Mouse (Mus musculus) ES-E14 (cell line): ENCODE measurements around the gene Robo1. TPM values are rescaled to one million over a fixed set of nuclear protein-coding genes. Genes with fewer than 3 reads are reported as not detected.

Experiments used
- DNase-seq: peaks from one replicate; pipeline ENCODE4 v3.0.0-alpha.2; 2013; ENCODE audit warnings: low read depth, low spot score
- H3K27ac ChIP-seq: 2 replicates; pipeline ENCODE4 v1.5.1; 2012; ENCODE audit warnings: low read depth, mild to moderate bottlenecking, low read length, moderate library complexity, mixed read lengths; ENCODE audit not compliant: poor library complexity, insufficient read depth, severe bottlenecking
- H3K36me3 ChIP-seq: 2 replicates; pipeline ENCODE4 v1.6.1; 2012; ENCODE audit warnings: mild to moderate bottlenecking, low read length, moderate library complexity, mixed read lengths; ENCODE audit not compliant: control insufficient read depth, poor library complexity, insufficient read depth, severe bottlenecking
- H3K4me1 ChIP-seq, 2 experiments: fragments of 150-350 bp in 1 of 2; sonication (generic) in 1 of 2; 2 replicates each; pipeline ENCODE4 v1.6.1; 2012; ENCODE audit warnings: low read length in 2 of 2, mild to moderate bottlenecking in 1 of 2, mixed read lengths in 1 of 2; ENCODE audit not compliant: control insufficient read depth in 2 of 2, insufficient read depth in 2 of 2, poor library complexity in 1 of 2
- H3K4me3 ChIP-seq, 2 experiments: fragments of 150-350 bp in 1 of 2; sonication (generic) in 1 of 2; 2 replicates each; pipeline ENCODE4 v1.5.1; 2012; ENCODE audit warnings: low read length in 2 of 2, low read depth in 1 of 2, mild to moderate bottlenecking in 1 of 2, mixed read lengths in 1 of 2; ENCODE audit not compliant: insufficient read depth in 1 of 2, poor library complexity in 1 of 2, severe bottlenecking in 1 of 2
- H3K9ac ChIP-seq: 2 replicates; pipeline ENCODE4 v1.6.1; 2012; ENCODE audit warnings: low read depth, mild to moderate bottlenecking, low read length, mixed read lengths; ENCODE audit not compliant: poor library complexity, insufficient read depth, severe bottlenecking
- H3K9me3 ChIP-seq: fragments of 150-350 bp; sonication (generic); 2 replicates; pipeline ENCODE4 v1.6.1; 2012; ENCODE audit warnings: low read depth, mild to moderate bottlenecking, low read length; ENCODE audit not compliant: control insufficient read depth, insufficient read depth
- CHD2 ChIP-seq: IDR thresholded peaks from 2 replicates; pipeline ENCODE4 v1.6.1; 2014; ENCODE audit warnings: mild to moderate bottlenecking, low read depth, low read length, inconsistent platforms
- HCFC1 ChIP-seq: IDR thresholded peaks from 2 replicates; pipeline ENCODE4 v1.6.1; 2012; ENCODE audit warnings: low read length, inconsistent platforms, borderline replicate concordance; ENCODE audit not compliant: insufficient read depth
- MAFK ChIP-seq: IDR thresholded peaks from 2 replicates; pipeline ENCODE4 v1.6.1; 2014; ENCODE audit warnings: mild to moderate bottlenecking, low read depth, low read length, inconsistent platforms; ENCODE audit not compliant: insufficient read depth
- ZC3H11A ChIP-seq: IDR thresholded peaks from 2 replicates; pipeline ENCODE4 v1.6.1; 2012; ENCODE audit warnings: low read depth, mild to moderate bottlenecking, inconsistent platforms, low read length, borderline replicate concordance
- ZNF384 ChIP-seq: IDR thresholded peaks from 2 replicates; pipeline ENCODE4 v1.6.1; 2012; ENCODE audit warnings: low read depth, low read length, inconsistent platforms
- in situ Hi-C, 2 experiments: fragments of 600-800 bp; cut with MboI; formaldehyde crosslinking; loops; one replicate each; pipeline ENCODE4 v1.15.1; 2025; ENCODE audit warnings: low sequenced_read_pairs in 2 of 2, inconsistent platforms in 1 of 2; ENCODE audit not compliant: unreplicated experiment in 2 of 2
- total RNA-seq: library from RNA; depleted of rRNA; stranded (reverse); fragments of 300-350 nt; gene quantifications from 2 replicates; pipeline ENCODE4 v1.2.3, GENCODE M21; 2012

Gene Robo1
- total RNA-seq, 1 experiment = 20.5 TPM

DNA sequence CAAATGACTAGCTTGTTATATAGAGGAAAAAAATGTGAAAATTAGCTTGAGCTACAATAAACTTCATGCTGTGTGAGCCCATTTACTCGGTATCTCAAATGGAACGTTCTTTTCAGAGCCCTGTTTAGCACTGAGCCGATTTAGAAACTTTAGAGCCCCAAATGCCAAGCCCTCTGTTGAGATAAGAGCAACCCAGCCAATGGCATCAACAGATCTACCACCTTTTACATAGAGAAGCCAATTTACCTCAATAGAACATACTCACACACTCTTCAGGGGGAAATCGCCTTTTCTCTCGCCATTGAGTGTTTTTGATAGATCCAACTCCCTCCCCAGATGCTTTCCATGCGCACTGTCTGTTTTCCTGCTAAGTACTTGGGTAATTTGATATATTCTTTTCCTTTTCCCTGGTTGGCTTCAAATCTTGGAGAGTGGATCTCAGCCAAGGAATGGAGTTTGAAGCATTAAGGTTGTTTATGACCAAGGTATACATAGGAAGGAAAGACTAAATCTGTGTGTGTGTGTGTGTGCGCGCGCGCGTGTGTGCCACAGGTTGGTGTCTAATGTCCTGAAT is 378.5 kb downstream of the Robo1 start:
- H3K4me3 ChIP-seq = no peak overlapping the region
- H3K9me3 ChIP-seq = no peaks in the 10 kb centered on the region
- H3K9ac ChIP-seq = no peak overlapping the region
- no peak for DNase-seq
- no peak overlapping the region for H3K27ac ChIP-seq
- in situ Hi-C loops = no loop called here
- no peaks in the 10 kb centered on the region for H3K36me3 ChIP-seq
- H3K4me1 ChIP-seq = peaks cover 3 to 7% of the 10 kb centered on the region in 2 experiments; a peak in 2 of 4 replicates
- TF ChIP-seq HCFC1 (no peak), MAFK (no peak), ZC3H11A (no peak), CHD2 (no peak), ZNF384 (no peak)

DNA sequence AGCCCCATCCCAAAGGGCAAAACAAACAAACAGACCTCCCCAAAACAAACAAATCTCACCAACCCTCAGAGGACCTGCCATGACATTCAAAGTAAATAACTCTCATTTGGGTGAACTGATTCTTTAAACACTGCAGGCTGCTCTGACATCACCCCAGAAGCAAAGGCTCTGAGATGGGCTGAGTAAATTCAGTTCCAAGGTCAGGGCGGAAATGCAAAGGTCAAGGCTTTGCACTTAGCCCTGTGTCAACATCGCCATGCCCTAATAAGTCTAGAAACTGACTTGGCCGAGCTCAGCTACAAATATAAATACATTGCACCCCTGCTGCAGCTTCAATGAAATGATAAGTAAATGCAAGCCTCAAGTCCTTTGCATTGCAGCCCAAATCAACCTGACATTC is 379.5 kb downstream of the Robo1 start:
- H3K4me1 ChIP-seq = peaks cover 3 to 7% of the 10 kb centered on the region in 2 experiments; a peak in 2 of 4 replicates
- H3K9me3 ChIP-seq = no peaks in the 10 kb centered on the region
- in situ Hi-C loops = no loop called here
- no peaks in the 10 kb centered on the region for H3K36me3 ChIP-seq
- no peak for TF ChIP-seq MAFK
- no peak for TF ChIP-seq CHD2
- TF ChIP-seq ZC3H11A = no peak
- TF ChIP-seq HCFC1 = no peak
- no peak for TF ChIP-seq ZNF384
- no peak overlapping the region for H3K9ac ChIP-seq
- DNase-seq = no peak
- H3K4me3 ChIP-seq = no peak overlapping the region
- H3K27ac ChIP-seq = no peak overlapping the region

DNA sequence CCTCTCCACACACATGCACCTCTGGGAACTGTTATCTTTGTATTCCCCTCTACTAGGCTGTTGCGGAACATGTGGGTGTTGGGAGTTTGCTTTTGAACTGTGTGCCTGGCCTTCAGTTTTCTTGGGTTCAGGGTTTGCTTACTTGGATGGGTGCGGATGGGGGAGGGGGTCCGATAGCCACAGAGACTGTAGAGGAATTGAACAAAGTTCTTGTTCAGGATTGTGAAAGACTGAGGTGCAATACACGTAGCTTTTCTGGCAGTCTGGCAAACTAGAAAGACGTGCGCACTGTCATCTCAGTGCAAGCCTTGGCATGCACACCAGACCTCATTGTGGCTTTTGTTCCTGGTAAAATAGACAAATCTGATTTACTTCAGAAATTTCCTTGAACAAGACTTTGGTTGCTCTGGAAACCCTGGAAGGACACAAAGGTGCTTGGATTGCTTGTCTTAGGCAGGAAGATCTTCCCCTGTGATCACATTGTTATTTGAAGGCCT is 380.1 kb downstream of the Robo1 start:
- no peaks in the 10 kb centered on the region for H3K36me3 ChIP-seq
- no peak overlapping the region for H3K4me3 ChIP-seq
- in situ Hi-C loops = no loop called here
- TF ChIP-seq MAFK (no peak), ZNF384 (no peak), HCFC1 (no peak), ZC3H11A (no peak), CHD2 (no peak)
- H3K9me3 ChIP-seq = no peaks in the 10 kb centered on the region
- H3K9ac ChIP-seq = no peak overlapping the region
- DNase-seq = no peak
- H3K4me1 ChIP-seq = peaks cover 3 to 7% of the 10 kb centered on the region in 2 experiments; a peak in 2 of 4 replicates
- no peak overlapping the region for H3K27ac ChIP-seq

DNA sequence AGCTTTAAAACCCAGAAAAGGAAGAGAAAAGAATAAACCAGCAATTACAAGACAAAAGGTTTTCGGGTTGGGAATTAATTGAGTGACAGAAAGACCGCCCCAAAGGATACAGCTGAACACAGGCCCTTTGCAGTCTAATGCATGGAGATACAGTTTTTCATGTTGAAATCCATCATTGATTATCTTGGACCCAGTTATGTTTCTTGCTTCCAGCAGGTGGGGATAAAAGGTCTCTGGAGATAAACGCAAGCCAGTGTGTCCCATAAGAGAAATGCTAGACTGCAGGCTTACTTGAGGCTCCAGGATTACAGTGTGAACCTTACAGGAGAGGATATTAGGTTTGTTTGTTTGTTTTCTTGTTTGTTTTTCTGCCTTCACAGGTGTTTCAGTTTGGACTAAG is 383.8 kb downstream of the Robo1 start:
- no peak overlapping the region for H3K9ac ChIP-seq
- H3K4me1 ChIP-seq = peaks cover 3 to 10% of the 10 kb centered on the region in 2 experiments; a peak in 3 of 4 replicates
- in situ Hi-C loops = no loop called here
- no peaks in the 10 kb centered on the region for H3K36me3 ChIP-seq
- no peak for DNase-seq
- no peak overlapping the region for H3K27ac ChIP-seq
- no peaks in the 10 kb centered on the region for H3K9me3 ChIP-seq
- TF ChIP-seq ZNF384 (no peak), CHD2 (no peak), ZC3H11A (no peak), MAFK (no peak), HCFC1 (no peak)
- no peak overlapping the region for H3K4me3 ChIP-seq
